Mouse (Mus musculus): ENCODE results near the gene Kif21a. TPM values are rescaled to one million over a fixed set of nuclear protein-coding genes. Genes with fewer than 3 reads are reported as not detected.

The Kif21a gene
- 13.3 and 16.3 TPM in 2 replicates for polyA plus RNA-seq (2014; fragmentation: Nextera tagmentation; extraction: Ambion mirVana)

DNA sequence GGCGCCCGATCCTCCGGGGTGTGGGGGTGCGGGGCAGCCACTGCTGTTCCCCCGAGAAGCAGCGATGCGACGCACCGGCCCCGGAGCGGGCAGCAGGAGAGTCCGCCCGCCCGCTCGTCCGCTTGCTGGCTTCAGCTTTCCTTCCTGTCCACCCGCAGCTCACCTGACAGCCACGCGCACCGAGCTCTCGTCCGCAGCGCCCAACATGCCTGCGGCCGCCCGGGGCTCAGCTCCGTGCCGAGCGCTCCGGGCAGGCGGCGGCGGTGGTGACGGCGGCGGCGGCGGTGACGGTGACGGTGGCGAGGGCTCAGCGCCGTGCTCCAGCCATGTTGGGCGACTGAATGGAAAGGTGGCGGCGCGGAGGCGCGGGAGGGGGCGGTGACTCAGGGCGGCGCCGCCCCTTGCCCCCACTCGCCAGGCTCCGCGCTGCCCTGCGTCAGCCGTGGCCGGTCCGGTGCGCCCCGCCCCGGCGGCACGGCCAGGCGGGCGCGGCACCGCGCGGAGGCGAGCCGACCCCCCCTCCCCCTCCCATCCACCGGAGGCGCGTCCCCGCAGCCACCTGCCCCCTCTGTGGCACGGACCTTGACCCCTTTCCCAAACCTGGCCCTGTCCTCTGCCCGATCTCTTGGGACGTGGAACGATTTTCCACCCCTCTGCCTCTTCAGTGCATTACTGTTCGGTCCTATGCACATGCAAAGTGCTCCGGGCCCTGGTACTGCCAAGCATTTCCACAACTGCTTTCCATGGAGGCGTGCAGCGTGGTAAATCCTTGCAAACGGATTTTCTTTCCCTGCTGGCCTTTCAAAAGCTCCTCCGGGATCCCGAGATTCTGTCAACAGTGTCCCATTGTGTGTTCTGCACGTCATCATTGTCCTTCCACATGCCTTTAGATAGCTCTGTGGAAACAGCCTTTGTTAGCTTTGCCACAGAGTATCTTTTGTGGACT, at the start of gene Kif21a:
Gene Kif21a, minus strand, starts transcription at position 453 of the 946 bp plus-strand sequence.
- peak; percentile 75 for DNase-seq (ENCODE audit: low spot score)
- Histone ChIP-seq H3K4me2 (ENCODE audit: low read depth, low read length) (peak within 1 kb of the TSS; percentile 100), H3K4me3 (ENCODE audit: low read depth, low read length) (peak within 1 kb of the TSS; percentile 77), H3K27ac (replicated peaks; ENCODE audit: low read depth, low read length) (peak within 1 kb of the TSS; percentile 11), H3K9ac (replicated peaks; ENCODE audit: low read length) (peak within 1 kb of the TSS; percentile 58), H3K27me3 (ENCODE audit: control insufficient read depth, insufficient read depth, low read length) (no peaks in the 10 kb centered on the region), H3K4me1 (ENCODE audit: control insufficient read depth, insufficient read depth, low read length) (no peaks in the 10 kb centered on the region), H3K9me3 (replicated peaks; ENCODE audit: control insufficient read depth, low read length) (no peaks in the 10 kb centered on the region), H3K36me3 (replicated peaks; ENCODE audit: control insufficient read depth, insufficient read depth, low read depth, low read length) (no peaks in the 10 kb centered on the region)
- WGBS: under 1% methylated on average over 62 of the region's 89 CpGs
- ATAC-seq (replicated peaks; ENCODE audit: insufficient number of reproducible peaks, low FRiP score, low TSS enrichment, low read depth): peak; percentile 85

DNA sequence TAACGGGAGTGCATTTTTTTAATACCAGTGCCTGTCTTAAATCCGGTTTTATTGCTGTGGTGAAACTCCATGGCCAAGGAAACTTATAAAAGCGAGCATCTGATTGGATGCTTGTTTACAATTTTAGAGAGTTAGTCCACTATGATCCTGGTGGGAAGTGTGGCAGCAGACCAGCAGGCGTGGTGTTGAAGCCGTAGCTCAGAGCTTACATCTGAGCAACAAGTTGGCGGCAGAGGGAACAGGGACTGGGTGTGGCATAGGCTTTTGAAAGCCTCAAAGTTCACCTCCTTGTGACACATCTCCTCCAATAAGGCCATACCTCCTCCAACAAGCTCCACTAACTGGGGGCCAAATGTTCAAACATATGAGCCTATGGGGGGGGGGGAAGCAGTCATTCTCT, 46.9 kb upstream of the Kif21a start:
- Histone ChIP-seq H3K9ac (replicated peaks; ENCODE audit: low read length) (no peak overlapping the region), H3K4me3 (ENCODE audit: low read depth, low read length) (no peak overlapping the region), H3K36me3 (replicated peaks; ENCODE audit: control insufficient read depth, insufficient read depth, low read depth, low read length) (no peaks in the 10 kb centered on the region), H3K27ac (replicated peaks; ENCODE audit: low read depth, low read length) (no peak overlapping the region), H3K4me1 (ENCODE audit: control insufficient read depth, insufficient read depth, low read length) (no peaks in the 10 kb centered on the region), H3K4me2 (ENCODE audit: low read depth, low read length) (no peak overlapping the region), H3K27me3 (ENCODE audit: control insufficient read depth, insufficient read depth, low read length) (no peaks in the 10 kb centered on the region), H3K9me3 (replicated peaks; ENCODE audit: control insufficient read depth, low read length) (no peaks in the 10 kb centered on the region)
- ATAC-seq (replicated peaks; ENCODE audit: insufficient number of reproducible peaks, low FRiP score, low TSS enrichment, low read depth) (no peak), DNase-seq (ENCODE audit: low spot score) (no peak)
- 87% methylated on average over 6 of the region's 6 CpGs for WGBS

DNA sequence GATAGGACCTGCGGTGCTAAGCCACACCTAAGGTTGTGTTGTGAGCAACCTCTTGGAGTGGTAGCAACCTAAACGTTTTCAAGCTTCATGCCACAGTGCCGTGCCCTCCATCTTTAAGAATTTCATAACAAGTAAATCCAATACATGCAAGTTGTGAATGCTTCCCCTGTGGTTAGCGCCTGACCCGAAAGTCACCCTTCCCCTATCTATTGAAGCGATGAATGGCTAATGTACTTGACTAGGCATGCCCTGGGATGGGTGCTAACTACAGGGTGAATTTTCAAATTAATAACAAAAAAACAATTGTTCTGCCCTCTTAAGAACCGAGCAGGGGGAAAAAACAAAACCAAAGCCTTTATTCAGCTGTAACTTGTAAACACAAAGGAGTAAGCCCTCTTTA, 39.7 kb upstream of the Kif21a start:
- Histone ChIP-seq H3K4me1 (ENCODE audit: control insufficient read depth, insufficient read depth, low read length) (no peaks in the 10 kb centered on the region), H3K9me3 (replicated peaks; ENCODE audit: control insufficient read depth, low read length) (no peaks in the 10 kb centered on the region), H3K9ac (replicated peaks; ENCODE audit: low read length) (no peak overlapping the region), H3K4me2 (ENCODE audit: low read depth, low read length) (no peak overlapping the region), H3K27ac (replicated peaks; ENCODE audit: low read depth, low read length) (no peak overlapping the region), H3K27me3 (ENCODE audit: control insufficient read depth, insufficient read depth, low read length) (no peaks in the 10 kb centered on the region), H3K36me3 (replicated peaks; ENCODE audit: control insufficient read depth, insufficient read depth, low read depth, low read length) (no peaks in the 10 kb centered on the region), H3K4me3 (ENCODE audit: low read depth, low read length) (no peak overlapping the region)
- WGBS: 77% methylated on average over 7 of the region's 7 CpGs
- no peak for ATAC-seq (replicated peaks; ENCODE audit: insufficient number of reproducible peaks, low FRiP score, low TSS enrichment, low read depth)
- DNase-seq (ENCODE audit: low spot score): no peak

DNA sequence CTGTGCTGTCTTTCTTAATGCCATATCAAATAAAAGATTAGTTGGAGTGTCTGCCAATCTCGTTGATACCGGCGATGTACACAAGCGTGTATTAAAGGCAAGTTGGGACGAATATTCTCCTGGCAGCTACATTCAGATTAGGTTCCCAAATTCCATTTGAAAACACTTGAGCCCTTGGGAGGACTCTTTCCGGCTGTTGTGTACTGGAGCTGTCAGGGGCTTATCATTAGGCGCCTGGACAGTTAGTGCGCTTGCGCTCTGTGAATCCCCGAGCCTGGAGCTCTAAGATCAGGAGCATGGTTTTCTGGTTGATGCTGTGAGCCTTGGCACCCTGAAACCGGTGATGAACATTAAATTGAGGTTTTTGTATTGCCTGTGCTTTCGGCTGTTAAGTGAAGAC, 38.3 kb upstream of the Kif21a start:
- H3K27me3 ChIP-seq (ENCODE audit: control insufficient read depth, insufficient read depth, low read length): no peaks in the 10 kb centered on the region
- H3K4me3 ChIP-seq (ENCODE audit: low read depth, low read length): no peak overlapping the region
- no peaks in the 10 kb centered on the region for H3K9me3 ChIP-seq (replicated peaks; ENCODE audit: control insufficient read depth, low read length)
- no peak for ATAC-seq (replicated peaks; ENCODE audit: insufficient number of reproducible peaks, low FRiP score, low TSS enrichment, low read depth)
- no peak overlapping the region for H3K27ac ChIP-seq (replicated peaks; ENCODE audit: low read depth, low read length)
- WGBS: 88% methylated on average over 12 of the region's 12 CpGs
- no peak overlapping the region for H3K9ac ChIP-seq (replicated peaks; ENCODE audit: low read length)
- H3K4me2 ChIP-seq (ENCODE audit: low read depth, low read length): no peak overlapping the region
- no peaks in the 10 kb centered on the region for H3K4me1 ChIP-seq (ENCODE audit: control insufficient read depth, insufficient read depth, low read length)
- DNase-seq (ENCODE audit: low spot score): no peak
- H3K36me3 ChIP-seq (replicated peaks; ENCODE audit: control insufficient read depth, insufficient read depth, low read depth, low read length): no peaks in the 10 kb centered on the region

DNA sequence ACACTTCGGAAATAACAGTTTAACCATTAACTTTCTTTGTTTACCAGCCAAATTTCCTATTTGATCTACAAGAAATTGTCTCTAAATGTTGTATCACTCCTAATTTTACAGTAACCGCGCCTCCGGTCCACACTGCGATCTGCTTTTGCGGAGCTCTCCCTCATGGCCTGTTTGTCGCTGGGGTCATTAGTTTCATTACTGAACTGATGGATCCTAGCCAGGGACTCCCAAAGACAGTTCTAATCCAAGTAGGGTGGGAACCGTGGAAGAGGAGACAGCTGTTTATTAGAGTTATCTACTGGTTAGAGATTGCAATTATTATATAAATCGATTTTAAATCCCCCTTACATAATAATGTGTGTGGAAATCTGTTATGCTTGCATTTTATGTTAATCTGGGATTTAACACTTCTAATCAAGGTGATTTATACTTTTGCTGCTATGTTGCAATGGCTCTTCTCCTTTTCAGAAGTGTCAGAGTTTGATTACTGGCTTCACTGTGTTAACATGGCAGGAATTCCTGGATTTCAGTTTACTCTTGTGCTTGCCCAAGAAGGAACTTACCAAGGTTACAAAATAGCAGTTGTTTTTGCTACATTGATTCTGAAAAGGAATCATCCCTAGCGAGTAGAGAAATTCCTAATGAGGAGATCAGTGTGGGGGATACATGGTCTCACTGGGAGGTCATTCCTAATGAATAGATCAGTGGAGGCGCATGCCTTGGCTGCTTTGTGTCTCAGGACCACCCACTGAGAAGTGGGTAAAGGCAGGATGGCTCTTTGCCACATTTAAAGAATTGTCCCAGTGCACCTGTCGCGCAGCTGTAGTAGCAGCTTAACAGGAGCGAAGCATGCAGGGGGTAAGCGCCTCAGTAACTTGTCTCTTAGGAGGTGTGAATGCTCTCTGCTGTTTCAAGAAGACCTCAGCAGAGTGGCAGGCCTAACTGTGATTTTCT, 28.0 kb upstream of the Kif21a start:
- Histone ChIP-seq H3K36me3 (replicated peaks; ENCODE audit: control insufficient read depth, insufficient read depth, low read depth, low read length) (no peaks in the 10 kb centered on the region), H3K9ac (replicated peaks; ENCODE audit: low read length) (no peak overlapping the region), H3K4me3 (ENCODE audit: low read depth, low read length) (no peak overlapping the region), H3K27ac (replicated peaks; ENCODE audit: low read depth, low read length) (no peak overlapping the region), H3K9me3 (replicated peaks; ENCODE audit: control insufficient read depth, low read length) (no peaks in the 10 kb centered on the region), H3K4me2 (ENCODE audit: low read depth, low read length) (no peak overlapping the region), H3K4me1 (ENCODE audit: control insufficient read depth, insufficient read depth, low read length) (no peaks in the 10 kb centered on the region), H3K27me3 (ENCODE audit: control insufficient read depth, insufficient read depth, low read length) (no peaks in the 10 kb centered on the region)
- peak; percentile 23 for DNase-seq (ENCODE audit: low spot score)
- WGBS: 33% methylated on average over 15 of the region's 15 CpGs
- ATAC-seq (replicated peaks; ENCODE audit: insufficient number of reproducible peaks, low FRiP score, low TSS enrichment, low read depth): peak; percentile 59; the same call in 1 of the 2 replicates

DNA sequence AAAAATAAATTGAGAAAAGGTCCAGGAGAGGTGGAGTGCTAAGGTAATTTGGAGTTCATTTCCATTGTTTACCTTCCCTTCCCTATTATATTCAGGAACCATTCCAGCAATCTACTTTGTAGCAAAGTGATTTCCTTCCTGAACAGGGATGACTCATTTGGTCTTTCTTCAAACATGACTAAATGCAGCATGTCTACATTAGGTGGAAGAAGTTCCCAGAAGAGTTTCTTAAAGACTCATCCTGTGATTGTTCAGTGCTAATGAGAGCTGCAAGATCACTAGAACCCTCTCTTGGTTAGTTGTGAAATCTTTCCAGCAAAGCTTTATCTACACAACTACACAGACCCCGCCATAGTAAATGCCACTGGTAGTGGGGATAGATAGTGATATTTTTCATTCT, 22.7 kb upstream of the Kif21a start:
- 86% methylated on average over 1 of the region's 1 CpGs for WGBS
- Histone ChIP-seq H3K4me3 (ENCODE audit: low read depth, low read length) (no peak overlapping the region), H3K36me3 (replicated peaks; ENCODE audit: control insufficient read depth, insufficient read depth, low read depth, low read length) (no peaks in the 10 kb centered on the region), H3K27ac (replicated peaks; ENCODE audit: low read depth, low read length) (no peak overlapping the region), H3K9me3 (replicated peaks; ENCODE audit: control insufficient read depth, low read length) (no peaks in the 10 kb centered on the region), H3K27me3 (ENCODE audit: control insufficient read depth, insufficient read depth, low read length) (no peaks in the 10 kb centered on the region), H3K4me2 (ENCODE audit: low read depth, low read length) (no peak overlapping the region), H3K4me1 (ENCODE audit: control insufficient read depth, insufficient read depth, low read length) (no peaks in the 10 kb centered on the region), H3K9ac (replicated peaks; ENCODE audit: low read length) (no peak overlapping the region)
- DNase-seq (ENCODE audit: low spot score) (no peak), ATAC-seq (replicated peaks; ENCODE audit: insufficient number of reproducible peaks, low FRiP score, low TSS enrichment, low read depth) (no peak)

DNA sequence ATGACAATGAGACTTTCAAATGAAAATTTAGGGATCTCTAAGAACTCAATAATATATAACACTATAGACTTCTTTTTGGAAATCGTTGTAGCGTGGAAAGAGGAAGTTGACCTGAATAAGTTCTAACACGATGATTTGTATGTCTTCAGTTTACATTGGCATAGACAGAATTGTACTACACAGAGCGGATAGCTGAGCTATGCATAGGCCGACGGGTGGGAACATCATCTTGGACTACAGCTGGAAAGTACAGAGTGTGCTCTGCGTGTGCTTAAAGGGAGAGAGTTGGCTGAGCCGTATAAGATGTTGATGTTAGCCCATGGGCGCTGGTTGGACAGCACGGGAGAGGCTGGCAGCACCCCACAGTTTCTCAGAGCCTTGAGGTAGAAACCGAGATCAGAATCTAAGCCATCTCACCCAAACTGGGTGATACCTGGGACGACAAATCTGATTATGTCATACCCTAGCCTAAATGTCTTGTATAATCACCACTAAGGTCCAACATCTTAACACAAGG, 14.6 kb upstream of the Kif21a start:
- Histone ChIP-seq H3K27me3 (ENCODE audit: control insufficient read depth, insufficient read depth, low read length) (no peaks in the 10 kb centered on the region), H3K4me3 (ENCODE audit: low read depth, low read length) (no peak overlapping the region), H3K27ac (replicated peaks; ENCODE audit: low read depth, low read length) (no peak overlapping the region), H3K4me2 (ENCODE audit: low read depth, low read length) (no peak overlapping the region), H3K9ac (replicated peaks; ENCODE audit: low read length) (no peak overlapping the region), H3K4me1 (ENCODE audit: control insufficient read depth, insufficient read depth, low read length) (no peaks in the 10 kb centered on the region), H3K9me3 (replicated peaks; ENCODE audit: control insufficient read depth, low read length) (no peaks in the 10 kb centered on the region), H3K36me3 (replicated peaks; ENCODE audit: control insufficient read depth, insufficient read depth, low read depth, low read length) (no peaks in the 10 kb centered on the region)
- no peak for ATAC-seq (replicated peaks; ENCODE audit: insufficient number of reproducible peaks, low FRiP score, low TSS enrichment, low read depth)
- 93% methylated on average over 12 of the region's 12 CpGs for WGBS
- DNase-seq (ENCODE audit: low spot score): no peak
